Mouse (Mus musculus) E14TG2a.4 (cell line): ENCODE results near the gene Zfp229.

Source experiments
- CTCF ChIP-seq: conservative IDR thresholded peaks from 2 replicates; pipeline ENCODE4 v1.5.1; 2014; ENCODE audit warnings: low read length
- NANOG ChIP-seq: IDR thresholded peaks from 2 replicates; pipeline ENCODE4 v1.6.1; 2014; ENCODE audit warnings: borderline replicate concordance, low read length, mixed read lengths
- POU5F1 ChIP-seq: IDR thresholded peaks from 2 replicates; pipeline ENCODE4 v1.6.1; 2014; ENCODE audit warnings: low read length, borderline replicate concordance

- no peak for TF ChIP-seq CTCF
- TF ChIP-seq POU5F1 = no peak
- TF ChIP-seq NANOG = no peak
Observed at GRCm38 (mm10) chr17:21691560-21691959, 39.0 kb upstream of the Zfp229 start, which contains the start of gene Gm10226.
